Mouse (Mus musculus) cerebellum, adult 2 months (tissue): Measurements from ENCODE around the gene Gprc5b.

Experiments used
- CTCF ChIP-seq: fragments of 200-500 bp; IDR thresholded peaks from 2 replicates; pipeline ENCODE4 v1.5.1; 2011; ENCODE audit warnings: low read depth, mild to moderate bottlenecking, control low read depth, low read length, moderate library complexity, borderline replicate concordance; ENCODE audit not compliant: insufficient read depth
- POLR2A ChIP-seq: fragments of 200-500 bp; IDR thresholded peaks from 2 replicates; pipeline ENCODE4 v1.6.1; 2011; ENCODE audit warnings: low read length, control low read depth, borderline replicate concordance; ENCODE audit not compliant: insufficient read depth

DNA sequence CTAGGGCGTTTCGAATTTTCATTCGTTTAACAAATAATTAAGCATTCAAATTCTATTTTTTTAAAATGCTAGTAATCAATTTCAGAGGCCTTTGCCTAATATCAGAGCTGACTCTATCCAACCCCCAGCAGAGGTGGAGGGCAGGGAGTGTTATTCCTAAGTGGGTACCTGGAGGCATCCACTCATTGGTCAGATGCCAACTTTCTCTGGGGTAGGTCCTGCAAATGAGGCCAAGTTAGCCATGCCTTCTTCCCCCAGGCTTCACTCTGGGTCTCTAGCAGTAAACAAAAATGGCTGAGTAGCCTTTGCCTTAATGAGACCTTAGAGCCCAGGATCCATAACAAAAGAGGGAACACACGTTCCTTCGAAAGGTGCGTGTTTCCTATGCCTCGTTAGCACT is 15.9 kb downstream of the Gprc5b start:
- TF ChIP-seq CTCF: no peak
- TF ChIP-seq POLR2A: no peak
